Mouse (Mus musculus): ENCODE results near the gene Ctbp2.
A peak's percentile ranks its signal among the peaks of the same experiment; 100 is the strongest.
"Not testable (repeated sequence)": the region's sequence is repeated elsewhere in the genome, so short reads cannot be mapped to it uniquely, and the experiment has no call there.

Ctbp2 gene

DNA sequence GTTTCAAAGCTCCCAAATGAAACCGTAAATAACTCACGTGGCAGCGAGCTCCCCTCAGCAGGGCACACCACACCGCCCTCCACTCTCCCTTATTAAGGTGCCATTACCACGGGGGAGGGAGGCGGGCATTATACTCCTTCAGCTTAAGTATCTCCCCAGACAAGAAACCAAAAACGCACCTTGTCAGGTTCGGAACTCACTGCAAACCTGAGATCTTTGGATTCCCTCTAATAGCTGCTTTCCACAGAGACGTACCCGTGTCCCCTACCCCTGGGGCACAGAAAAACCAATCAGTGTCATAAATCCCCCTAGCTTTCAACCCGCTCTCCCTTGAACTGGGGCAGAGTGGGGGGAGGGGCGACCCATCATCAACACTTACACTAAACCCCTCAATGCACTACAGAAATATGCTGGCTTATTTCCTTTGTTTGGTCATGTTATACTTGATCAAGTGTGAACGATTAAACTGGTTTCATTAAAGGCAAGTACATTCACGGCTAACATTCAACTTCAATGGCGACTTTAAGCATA is 3.9 kb downstream of the Ctbp2 start:
- no peak for DNase-seq (ENCODE audit: low spot score in 2 of 2)

GRCm38 (mm10) chr7:133117815-133118214 is 6.3 kb downstream of the Ctbp2 start:
- no peak for DNase-seq (ENCODE audit: low spot score in 2 of 2)

DNA sequence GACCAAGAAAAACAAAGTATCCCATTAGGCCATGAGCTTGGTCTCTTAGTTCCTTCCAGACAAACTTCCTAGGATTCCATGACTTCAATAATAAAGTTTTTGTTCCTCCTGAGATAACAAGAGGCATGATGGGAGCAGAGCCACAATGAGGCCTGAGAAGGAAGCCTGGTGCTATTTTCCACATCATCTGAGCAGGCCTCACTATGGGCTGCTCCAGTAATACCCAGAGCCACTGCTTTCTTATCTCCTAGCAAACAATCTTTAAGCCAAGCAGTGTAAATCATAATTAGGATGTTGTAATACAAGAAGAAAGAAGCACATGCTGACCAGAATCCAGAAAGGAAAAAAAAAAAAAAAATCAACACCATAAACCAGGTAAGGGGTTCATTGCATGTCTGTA is 7.6 kb downstream of the Ctbp2 start:
- DNase-seq (ENCODE audit: low spot score in 2 of 2) = no peak

GRCm38 (mm10) chr7:133115886-133116285 is 8.3 kb downstream of the Ctbp2 start:
- DNase-seq (ENCODE audit: low spot score in 2 of 2) = no peak

- peak in 1 of 2 experiments; percentile 50 for DNase-seq (ENCODE audit: low spot score in 2 of 2)
Observed at GRCm38 (mm10) chr7:133114847-133115470, 9.2 kb downstream of the Ctbp2 start.

- DNase-seq (ENCODE audit: low spot score in 2 of 2) = no peak
Observed at GRCm38 (mm10) chr7:133113185-133113895, 10.8 kb downstream of the Ctbp2 start.

DNA sequence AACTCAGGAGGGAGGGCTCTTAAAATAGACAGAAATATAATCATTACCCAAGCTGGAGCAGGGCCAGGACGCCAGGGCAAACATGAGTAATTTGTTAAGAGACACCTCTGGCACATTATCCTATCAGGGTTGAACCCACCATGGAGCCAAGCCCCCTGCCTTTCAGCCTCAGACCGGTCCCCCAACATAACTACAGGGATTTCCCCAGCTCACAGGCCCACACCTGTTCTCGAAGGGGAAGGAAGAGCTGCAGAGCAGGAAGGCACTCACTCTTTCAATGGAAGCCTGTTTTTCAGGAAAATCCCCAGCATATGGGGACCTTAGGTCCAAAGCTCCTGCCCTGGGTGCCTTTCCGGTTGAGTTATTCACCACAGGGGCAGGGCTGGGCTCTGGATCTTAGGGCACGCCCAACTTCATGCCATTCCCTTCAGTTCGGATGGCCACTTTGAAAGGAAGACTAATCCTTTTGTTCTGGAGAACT is 11.8 kb downstream of the Ctbp2 start:
- DNase-seq (ENCODE audit: low spot score in 2 of 2) = no peak

DNA sequence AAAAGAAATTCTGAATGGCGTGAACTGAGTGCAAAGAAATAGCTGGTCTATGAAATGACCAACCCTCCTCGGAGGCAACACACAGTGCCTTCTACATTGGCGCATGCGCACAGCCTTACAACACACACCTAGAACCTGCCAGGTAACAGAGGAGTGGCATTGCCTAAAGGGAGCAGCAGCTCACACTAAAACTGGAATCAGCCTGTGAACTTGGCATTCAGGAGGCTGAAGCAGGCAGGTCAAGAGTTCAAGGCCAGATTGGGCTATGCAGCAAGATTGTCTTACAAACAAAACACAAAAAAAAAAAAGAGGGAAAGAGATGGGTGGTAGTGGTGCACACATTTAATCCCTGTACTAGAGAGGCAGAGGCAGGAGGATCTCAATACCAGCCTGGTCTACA is 14.7 kb downstream of the Ctbp2 start:
- no peak for DNase-seq (ENCODE audit: low spot score in 2 of 2)

DNA sequence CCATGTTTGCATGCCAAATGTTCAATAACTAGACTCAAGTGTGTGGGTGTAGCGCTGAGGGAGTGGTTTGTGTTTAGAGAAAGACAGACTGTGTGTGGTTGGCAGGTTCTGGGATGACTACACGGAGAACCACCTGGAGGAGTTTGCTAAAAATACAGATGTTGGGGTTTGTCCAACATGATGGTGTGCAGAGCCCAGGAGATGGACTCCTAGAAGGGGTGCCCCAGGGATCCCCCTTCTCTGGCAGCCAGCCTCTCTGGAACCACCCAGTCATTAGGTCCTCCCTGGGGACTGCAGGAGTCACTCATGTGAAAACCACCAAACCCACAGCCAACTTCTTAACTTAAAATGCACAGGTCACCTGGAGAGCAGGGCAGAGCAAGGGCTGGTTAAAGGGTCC is 15.5 kb downstream of the Ctbp2 start:
- DNase-seq (ENCODE audit: low spot score in 2 of 2) = peak in 1 of 2 experiments; percentile 26

DNA sequence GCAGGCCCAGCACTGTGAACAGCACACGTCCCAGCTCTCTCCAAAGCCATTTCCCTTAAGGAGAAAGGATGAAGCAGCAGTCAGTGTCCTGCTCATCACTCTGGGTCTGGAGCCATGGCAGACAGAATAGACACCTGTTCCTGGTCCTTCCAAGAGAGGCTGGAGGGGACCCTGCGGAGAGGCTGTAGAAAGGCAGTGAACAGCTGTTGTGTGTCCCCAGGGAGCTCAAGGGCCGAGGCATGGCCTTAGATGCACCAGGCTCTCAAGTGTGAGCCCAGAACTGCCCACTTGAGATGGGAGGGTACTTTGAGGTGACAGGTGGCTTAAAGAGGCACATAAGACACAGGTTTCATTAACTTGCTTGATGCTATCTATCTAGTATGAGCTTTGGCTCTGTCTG is 21.6 kb downstream of the Ctbp2 start:
- DNase-seq (ENCODE audit: low spot score in 2 of 2) = no peak

GRCm38 (mm10) chr7:133101070-133101469 is 23.1 kb downstream of the Ctbp2 start:
- DNase-seq (ENCODE audit: low spot score in 2 of 2) = no peak

GRCm38 (mm10) chr7:133100178-133100577 is 24.0 kb downstream of the Ctbp2 start:
- DNase-seq (ENCODE audit: low spot score in 2 of 2) = no peak

DNA sequence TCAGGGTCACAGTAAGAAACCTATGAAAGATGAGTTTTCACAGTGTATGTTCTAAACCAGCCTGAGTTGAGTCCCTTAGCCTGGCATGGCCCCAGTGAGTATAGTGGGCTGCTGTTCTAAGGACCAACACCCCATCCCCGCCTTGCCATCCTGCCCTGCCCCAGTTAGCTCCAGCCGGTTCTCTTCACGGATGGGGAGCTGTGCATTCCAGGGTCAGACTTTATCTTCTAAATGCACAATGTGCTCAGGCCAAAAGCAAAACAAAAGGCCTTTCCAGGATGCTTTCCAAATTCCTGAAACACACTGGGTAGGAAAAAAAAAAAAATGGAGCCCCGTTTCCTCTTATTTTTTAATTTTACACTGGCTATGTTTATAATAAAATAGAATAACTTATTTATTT is 24.9 kb downstream of the Ctbp2 start:
- no peak for DNase-seq (ENCODE audit: low spot score in 2 of 2)

- no peak for DNase-seq (ENCODE audit: low spot score in 2 of 2)
Observed at GRCm38 (mm10) chr7:133098118-133098793, 25.9 kb downstream of the Ctbp2 start.

DNA sequence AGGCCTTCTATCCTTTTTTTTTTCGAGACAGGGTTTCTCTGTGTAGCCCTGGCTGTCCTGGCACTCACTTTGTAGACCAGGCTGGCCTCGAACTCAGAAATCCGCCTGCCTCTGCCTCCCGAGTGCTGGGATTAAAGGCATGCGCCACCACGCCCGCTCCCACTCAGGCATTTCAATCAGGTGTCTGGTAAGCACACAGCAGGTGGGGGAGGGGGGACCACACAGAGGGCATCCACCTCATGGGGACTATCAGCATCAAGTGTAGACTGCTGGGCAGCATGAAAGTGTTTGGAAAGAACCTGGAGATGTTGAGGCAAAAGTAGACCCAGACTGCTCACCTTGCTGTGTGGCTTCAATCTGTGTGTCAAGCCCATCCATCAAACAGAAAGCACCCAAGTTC is 28.5 kb downstream of the Ctbp2 start:
- not testable (repeated sequence) for DNase-seq (ENCODE audit: low spot score in 2 of 2)

GRCm38 (mm10) chr7:133094711-133095495 is 29.3 kb downstream of the Ctbp2 start:
- DNase-seq (ENCODE audit: low spot score in 2 of 2) = no peak

GRCm38 (mm10) chr7:133094161-133094560 is 30.0 kb downstream of the Ctbp2 start:
- no peak for DNase-seq (ENCODE audit: low spot score in 2 of 2)

- no peak for DNase-seq (ENCODE audit: low spot score in 2 of 2)
Observed at GRCm38 (mm10) chr7:133093731-133094130, 30.4 kb downstream of the Ctbp2 start.

DNA sequence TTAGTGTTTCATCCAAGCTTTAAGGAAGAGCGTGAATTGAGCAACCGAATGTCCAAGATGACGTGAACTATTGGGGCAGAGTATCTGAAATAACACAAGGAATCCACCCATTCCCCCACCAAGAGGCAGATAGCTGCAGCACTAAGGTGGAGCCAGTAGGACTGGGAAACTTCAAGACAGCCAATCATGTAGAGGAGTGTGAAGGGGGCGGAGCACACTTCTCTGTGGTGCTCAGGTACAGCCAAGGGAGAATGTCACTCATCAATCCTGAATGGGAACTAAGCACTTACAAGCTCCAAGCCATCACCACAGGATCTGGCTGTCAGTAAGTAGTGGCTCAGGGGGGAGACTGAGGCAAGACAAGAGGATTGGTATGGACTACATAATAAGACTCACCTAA is 33.5 kb downstream of the Ctbp2 start:
- no peak for DNase-seq (ENCODE audit: low spot score in 2 of 2)

GRCm38 (mm10) chr7:133089621-133090260 is 34.4 kb downstream of the Ctbp2 start:
- DNase-seq (ENCODE audit: low spot score in 2 of 2) = no peak

DNA sequence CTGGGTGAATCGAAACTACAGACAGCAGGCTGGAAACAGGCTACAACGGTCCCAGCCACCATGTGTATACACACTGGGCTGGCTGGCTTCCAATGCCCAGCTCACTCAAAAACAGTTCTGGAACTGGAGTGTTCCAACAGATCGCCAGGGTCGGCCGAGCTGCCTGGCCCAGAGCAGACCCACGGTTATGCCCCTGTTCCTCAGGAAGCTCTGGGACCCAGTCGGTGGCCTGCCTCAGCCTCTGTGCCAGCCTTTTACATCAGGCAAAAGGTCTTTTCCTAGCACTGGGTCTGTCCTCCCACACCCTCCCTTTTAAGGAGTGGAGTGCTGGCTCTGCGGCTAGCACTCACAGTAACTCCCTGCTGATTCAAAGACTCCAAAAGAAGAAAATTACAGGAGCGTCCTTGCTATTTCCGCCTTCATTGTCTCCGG is 35.3 kb downstream of the Ctbp2 start:
- peak in 1 of 2 experiments; percentile 19 for DNase-seq (ENCODE audit: low spot score in 2 of 2)

All from spleen, postnatal 10 days (tissue).